Mouse (Mus musculus) kidney, embryonic 15.5 days (tissue): ENCODE measurements around the gene Fcamr. TPM values are rescaled to one million over a fixed set of nuclear protein-coding genes. Genes with fewer than 3 reads are reported as not detected.

Experiments
- ATAC-seq: fragments of 200-750 bp; cut with Nextera tagmentation; replicated peaks from 2 replicates; pipeline ENCODE4 v1.8.0; 2017; ENCODE audit warnings: moderate TSS enrichment; ENCODE audit not compliant: low FRiP score
- H3K27ac ChIP-seq: fragments of 300-500 bp; sonication (generic); 2 replicates; pipeline ENCODE4 v1.5.1; 2015; ENCODE audit warnings: mild to moderate bottlenecking, inconsistent platforms
- H3K27me3 ChIP-seq: fragments of 300-500 bp; sonication (generic); 2 replicates; pipeline ENCODE4 v1.6.1; 2015; ENCODE audit warnings: inconsistent platforms
- H3K36me3 ChIP-seq: fragments of 300-500 bp; sonication (generic); 2 replicates; pipeline ENCODE4 v1.6.1; 2015; ENCODE audit warnings: inconsistent platforms
- H3K4me1 ChIP-seq: fragments of 300-500 bp; sonication (generic); 2 replicates; pipeline ENCODE4 v1.6.1; 2015; ENCODE audit warnings: inconsistent platforms
- H3K4me2 ChIP-seq: fragments of 300-500 bp; sonication (generic); 2 replicates; pipeline ENCODE4 v1.6.1; 2015; ENCODE audit warnings: moderate library complexity, mild to moderate bottlenecking, inconsistent platforms
- H3K4me3 ChIP-seq: fragments of 300-500 bp; sonication (generic); replicated peaks from 2 replicates; pipeline ENCODE4 v1.5.1; 2015; ENCODE audit warnings: mild to moderate bottlenecking, inconsistent platforms
- H3K9ac ChIP-seq: fragments of 300-500 bp; sonication (generic); 2 replicates; pipeline ENCODE4 v1.6.1; 2015; ENCODE audit warnings: mild to moderate bottlenecking, inconsistent platforms
- H3K9me3 ChIP-seq: fragments of 300-500 bp; sonication (generic); replicated peaks from 2 replicates; pipeline ENCODE4 v1.6.1; 2016; ENCODE audit warnings: inconsistent platforms
- WGBS: fragments of 180-500 bp; shearing (Covaris S2); methylation state at CpG from one replicate; pipeline ENCODE4 v1.1.7; 2015; ENCODE audit warnings: mixed read lengths; 5-methylcytosine and 5-hydroxymethylcytosine counted together
- polyA plus RNA-seq: library from polyadenylated mRNA; unstranded; fragments of >200 nt; fragmentation: Nextera tagmentation; extraction: Ambion mirVana; gene quantifications from 2 replicates; pipeline ENCODE4 v1.2.1, GENCODE M21; 2015

Fcamr gene
- polyA plus RNA-seq, 1 experiment from 2014 or later = not detected

GRCm38 (mm10) chr1:130779867-130780266, 20.8 kb upstream of the Fcamr start:
- no peak for ATAC-seq
- WGBS = 91% methylated on average over 3 of the region's 3 CpGs
- Histone ChIP-seq H3K4me3 (no peak overlapping the region), H3K27ac (no peak overlapping the region), H3K36me3 (no peaks in the 10 kb centered on the region), H3K27me3 (no peaks in the 10 kb centered on the region), H3K4me1 (no peaks in the 10 kb centered on the region), H3K4me2 (no peak overlapping the region), H3K9me3 (no peaks in the 10 kb centered on the region), H3K9ac (no peak overlapping the region)

GRCm38 (mm10) chr1:130784054-130784453, 16.6 kb upstream of the Fcamr start:
- Histone ChIP-seq H3K4me2 (no peak overlapping the region), H3K27me3 (no peaks in the 10 kb centered on the region), H3K4me1 (no peaks in the 10 kb centered on the region), H3K9me3 (no peaks in the 10 kb centered on the region), H3K27ac (no peak overlapping the region), H3K4me3 (no peak overlapping the region), H3K9ac (no peak overlapping the region), H3K36me3 (no peaks in the 10 kb centered on the region)
- ATAC-seq = no peak
- WGBS = 26% methylated on average over 4 of the region's 4 CpGs

- Histone ChIP-seq H3K27ac (no peak overlapping the region), H3K9ac (no peak overlapping the region), H3K4me1 (no peaks in the 10 kb centered on the region), H3K4me3 (no peak overlapping the region), H3K4me2 (no peak overlapping the region), H3K36me3 (no peaks in the 10 kb centered on the region), H3K9me3 (no peaks in the 10 kb centered on the region), H3K27me3 (no peaks in the 10 kb centered on the region)
- 46% methylated on average over 4 of the region's 4 CpGs for WGBS
- ATAC-seq = no peak
Measured at GRCm38 (mm10) chr1:130787001-130787400, 13.7 kb upstream of the Fcamr start.

- H3K27ac ChIP-seq = no peak overlapping the region
- no peak overlapping the region for H3K4me3 ChIP-seq
- no peaks in the 10 kb centered on the region for H3K9me3 ChIP-seq
- H3K4me2 ChIP-seq = no peak overlapping the region
- 69% methylated on average over 3 of the region's 3 CpGs for WGBS
- H3K27me3 ChIP-seq = no peaks in the 10 kb centered on the region
- H3K9ac ChIP-seq = no peak overlapping the region
- no peaks in the 10 kb centered on the region for H3K36me3 ChIP-seq
- no peaks in the 10 kb centered on the region for H3K4me1 ChIP-seq
- ATAC-seq = 0 out of 2 replicates have a peak, but pooled peaks have one; percentile 29
Measured at GRCm38 (mm10) chr1:130789512-130790451, 10.9 kb upstream of the Fcamr start.

GRCm38 (mm10) chr1:130795331-130795730, 5.4 kb upstream of the Fcamr start:
- H3K4me3 ChIP-seq = no peak overlapping the region
- no peaks in the 10 kb centered on the region for H3K36me3 ChIP-seq
- WGBS = 77% methylated on average over 2 of the region's 2 CpGs
- no peak overlapping the region for H3K9ac ChIP-seq
- H3K27me3 ChIP-seq = no peaks in the 10 kb centered on the region
- H3K9me3 ChIP-seq = no peaks in the 10 kb centered on the region
- ATAC-seq = no peak
- no peak overlapping the region for H3K4me2 ChIP-seq
- no peaks in the 10 kb centered on the region for H3K4me1 ChIP-seq
- no peak overlapping the region for H3K27ac ChIP-seq

- Histone ChIP-seq H3K9me3 (no peaks in the 10 kb centered on the region), H3K4me1 (no peaks in the 10 kb centered on the region)
Measured at GRCm38 (mm10) chr1:130796967-130797684, 3.6 kb upstream of the Fcamr start.

GRCm38 (mm10) chr1:130798037-130798436, 2.7 kb upstream of the Fcamr start:
- no peaks in the 10 kb centered on the region for H3K27me3 ChIP-seq
- no peaks in the 10 kb centered on the region for H3K4me1 ChIP-seq
- no peak overlapping the region for H3K9ac ChIP-seq
- no peak overlapping the region for H3K27ac ChIP-seq
- no peaks in the 10 kb centered on the region for H3K36me3 ChIP-seq
- WGBS = 65% methylated on average over 6 of the region's 6 CpGs
- H3K9me3 ChIP-seq = no peaks in the 10 kb centered on the region
- no peak overlapping the region for H3K4me3 ChIP-seq
- H3K4me2 ChIP-seq = no peak overlapping the region
- ATAC-seq = no peak

More at GRCm38 (mm10) chr1:130796967-130797684, 3.6 kb upstream of the Fcamr start:
- 78% methylated on average over 8 of the region's 8 CpGs for WGBS
- H3K36me3 ChIP-seq = no peaks in the 10 kb centered on the region
- H3K9ac ChIP-seq = no peak overlapping the region
- H3K4me3 ChIP-seq = no peak overlapping the region
- H3K4me2 ChIP-seq = no peak overlapping the region
- no peak; the same call in 1 of the 2 replicates for ATAC-seq
- no peak overlapping the region for H3K27ac ChIP-seq
- H3K27me3 ChIP-seq = no peaks in the 10 kb centered on the region

GRCm38 (mm10) chr1:130798551-130798950, 2.2 kb upstream of the Fcamr start:
- no peak overlapping the region for H3K4me2 ChIP-seq
- H3K27me3 ChIP-seq = no peaks in the 10 kb centered on the region
- H3K9me3 ChIP-seq = no peaks in the 10 kb centered on the region
- H3K4me1 ChIP-seq = no peaks in the 10 kb centered on the region
- H3K9ac ChIP-seq = no peak overlapping the region
- ATAC-seq = no peak
- no peak overlapping the region for H3K4me3 ChIP-seq
- no peak overlapping the region for H3K27ac ChIP-seq
- no peaks in the 10 kb centered on the region for H3K36me3 ChIP-seq
- WGBS = 62% methylated on average over 3 of the region's 3 CpGs

- H3K4me2 ChIP-seq = no peak overlapping the region
- H3K4me1 ChIP-seq = no peaks in the 10 kb centered on the region
- H3K27ac ChIP-seq = no peak overlapping the region
- 89% methylated on average over 2 of the region's 2 CpGs for WGBS
- no peak overlapping the region for H3K9ac ChIP-seq
- H3K9me3 ChIP-seq = no peaks in the 10 kb centered on the region
- no peaks in the 10 kb centered on the region for H3K36me3 ChIP-seq
- ATAC-seq = no peak
- H3K4me3 ChIP-seq = no peak overlapping the region
- H3K27me3 ChIP-seq = no peaks in the 10 kb centered on the region
Measured at GRCm38 (mm10) chr1:130799399-130799798, 1.3 kb upstream of the Fcamr start.

GRCm38 (mm10) chr1:130801511-130801910, 809 bp downstream of the Fcamr start:
- 68% methylated on average over 2 of the region's 2 CpGs for WGBS
- ATAC-seq = no peak
- H3K36me3 ChIP-seq = no peaks in the 10 kb centered on the region

GRCm38 (mm10) chr1:130802976-130803375, 2.3 kb downstream of the Fcamr start:
- ATAC-seq = no peak

More at GRCm38 (mm10) chr1:130801511-130801910, 809 bp downstream of the Fcamr start:
- Histone ChIP-seq H3K27ac (no peak overlapping the region), H3K27me3 (no peaks in the 10 kb centered on the region), H3K4me2 (no peak overlapping the region), H3K4me3 (no peak overlapping the region), H3K9ac (no peak overlapping the region), H3K9me3 (no peaks in the 10 kb centered on the region), H3K4me1 (no peaks in the 10 kb centered on the region)

GRCm38 (mm10) chr1:130804279-130804678, 3.6 kb downstream of the Fcamr start:
- no peaks in the 10 kb centered on the region for H3K27me3 ChIP-seq
- H3K4me2 ChIP-seq = no peak overlapping the region
- no peak; the same call in 1 of the 2 replicates for ATAC-seq
- no peaks in the 10 kb centered on the region for H3K4me1 ChIP-seq
- no peak overlapping the region for H3K9ac ChIP-seq
- H3K4me3 ChIP-seq = no peak overlapping the region
- 61% methylated on average over 6 of the region's 6 CpGs for WGBS
- H3K36me3 ChIP-seq = no peaks in the 10 kb centered on the region
- H3K9me3 ChIP-seq = no peaks in the 10 kb centered on the region
- no peak overlapping the region for H3K27ac ChIP-seq

More at GRCm38 (mm10) chr1:130802976-130803375, 2.3 kb downstream of the Fcamr start:
- H3K9me3 ChIP-seq = no peaks in the 10 kb centered on the region
- H3K9ac ChIP-seq = no peak overlapping the region
- no peaks in the 10 kb centered on the region for H3K27me3 ChIP-seq
- 53% methylated on average over 6 of the region's 6 CpGs for WGBS
- no peaks in the 10 kb centered on the region for H3K4me1 ChIP-seq
- H3K4me3 ChIP-seq = no peak overlapping the region
- no peak overlapping the region for H3K27ac ChIP-seq
- H3K4me2 ChIP-seq = no peak overlapping the region
- no peaks in the 10 kb centered on the region for H3K36me3 ChIP-seq
